Mouse (Mus musculus): Measurements from ENCODE around the gene Olfr1271.
"Not testable (repeated sequence)": the region's sequence is repeated elsewhere in the genome, so short reads cannot be mapped to it uniquely, and the experiment has no call there.

The Olfr1271 gene

DNA sequence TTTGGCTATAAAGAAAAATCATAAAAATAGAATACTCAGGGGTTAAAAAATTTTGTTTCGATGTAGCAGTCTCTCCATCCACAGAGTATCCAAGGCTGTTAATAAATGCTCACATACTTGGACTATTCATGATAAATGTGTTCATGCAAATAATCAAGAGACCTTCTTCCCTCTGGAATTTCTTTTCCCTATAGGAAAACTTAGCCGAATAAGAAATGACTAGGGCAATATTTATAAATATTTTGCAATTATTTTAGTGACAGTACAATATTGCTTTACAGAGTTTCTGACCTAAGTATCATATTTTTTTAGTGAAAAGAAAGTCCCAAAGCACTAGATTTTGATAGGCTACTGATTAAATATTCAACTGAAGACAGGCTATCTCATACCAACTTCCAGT lies at the start of gene Olfr1271:
TSS of gene Olfr1271 (minus strand) at position 101 of the 400 bp plus-strand sequence.
- DNase-seq = no peak

DNA sequence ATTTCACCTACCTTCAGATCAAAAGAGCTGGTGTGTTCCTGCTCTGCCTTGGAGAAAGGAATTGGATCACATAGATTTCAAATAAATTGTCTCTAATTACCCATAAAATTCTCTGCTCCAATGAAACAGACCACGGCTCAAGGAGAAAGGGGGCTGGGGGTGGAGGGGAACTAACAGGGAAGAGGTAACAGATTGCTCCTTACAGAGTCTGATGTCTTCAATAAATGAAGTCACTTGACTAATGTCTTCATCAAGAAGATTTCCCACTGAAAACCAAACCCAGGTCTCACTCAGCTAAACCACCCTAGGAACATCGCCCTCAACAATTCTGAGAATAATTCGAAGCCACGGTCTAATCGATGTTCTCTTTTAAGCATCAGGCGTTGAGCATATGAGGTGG lies 21.9 kb upstream of the Olfr1271 start, which contains the start of gene Olfr1272:
TSS of gene Olfr1272 (minus strand) at position 101 of the 400 bp plus-strand sequence.
- DNase-seq = no peak

DNA sequence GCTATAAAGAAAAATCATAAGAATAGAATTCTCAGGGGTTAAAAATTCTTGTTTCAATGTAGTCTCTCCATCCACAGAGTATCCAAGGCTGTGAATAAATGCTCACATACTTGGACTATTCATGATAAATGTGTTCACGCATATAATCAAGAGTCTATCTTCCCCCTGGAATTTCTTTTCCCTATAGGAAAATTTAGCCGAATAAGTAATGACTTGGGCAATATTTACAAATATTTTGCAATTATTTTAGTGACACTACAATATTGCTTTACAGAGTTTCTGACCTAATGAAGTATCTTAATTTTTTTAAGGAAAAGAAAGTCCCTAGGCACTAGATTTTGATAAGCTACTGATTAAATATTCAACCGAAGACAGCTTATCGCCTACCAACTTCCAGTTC lies 13.3 kb downstream of the Olfr1271 start, which contains the start of gene Olfr142:
TSS of gene Olfr142 (minus strand) at position 101 of the 400 bp plus-strand sequence.
- DNase-seq = no peak

DNA sequence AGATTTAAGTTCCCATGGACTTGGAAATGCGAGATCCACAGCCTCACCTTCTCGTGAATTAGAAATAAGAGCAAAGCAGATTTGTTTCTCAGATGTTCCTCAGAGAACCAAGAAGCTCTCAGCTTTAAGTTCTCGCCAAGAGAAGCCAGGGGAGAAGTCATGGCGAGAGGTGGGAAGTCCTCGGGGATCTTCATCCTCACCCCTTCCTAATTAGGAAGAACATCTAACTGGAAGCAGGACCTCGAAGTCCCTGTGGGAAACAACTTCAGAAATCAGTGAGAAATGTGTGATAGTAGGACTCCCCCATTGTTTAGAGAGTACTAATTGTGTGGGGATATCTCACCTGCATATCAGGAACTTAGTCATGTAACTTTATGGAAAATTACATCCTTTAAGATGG lies 46.4 kb downstream of the Olfr1271 start, which contains the start of gene Olfr1506:
TSS of gene Olfr1506 (minus strand) at position 101 of the 400 bp plus-strand sequence.
- DNase-seq = not testable (repeated sequence)

Measured in right cerebral cortex, postnatal 25 days (tissue).